Mouse (Mus musculus) stomach, postnatal 0 days (tissue): ENCODE measurements at regions not wholly inside any gene's neighbourhood (a gene's known extent, or its start where the extent isn't known, plus 50 kb on each side); places are given as distances from the start of the nearest gene placed in this dataset.

ENCODE experiments used
- CTCF ChIP-seq: IDR thresholded peaks from 2 replicates; pipeline ENCODE4 v1.5.1; 2016; ENCODE audit warnings: antibody characterized with exemption, low read depth, mild to moderate bottlenecking, moderate library complexity
- EP300 ChIP-seq: optimal IDR thresholded peaks from 2 replicates; pipeline ENCODE3; 2016; ENCODE audit warnings: antibody characterized with exemption

- TF ChIP-seq CTCF: no peak
- no peak for TF ChIP-seq EP300
Observed at GRCm38 (mm10) chr7:129982411-129982810, 390.7 kb downstream of the Wdr11 start.
